Mouse (Mus musculus) MEL (cell line): Measurements from ENCODE around the gene Creb3l2.

Experiments
- CTCF ChIP-seq, 3 experiments: IDR thresholded peaks in 2 of 3; conservative IDR thresholded peaks in 1 of 3; 2 replicates each; pipeline ENCODE4 v1.5.1; 2011 to 2012; ENCODE audit warnings: low read length in 3 of 3, low read depth in 2 of 3, mild to moderate bottlenecking in 2 of 3, improper control_type of control experiment in 1 of 3, inconsistent platforms in 1 of 3, mixed read lengths in 1 of 3, moderate library complexity in 1 of 3; ENCODE audit not compliant: control insufficient read depth in 1 of 3, insufficient read depth in 1 of 3, poor library complexity in 1 of 3, severe bottlenecking in 1 of 3
- EP300 ChIP-seq, 2 experiments: IDR thresholded peaks; 2 replicates each; pipeline ENCODE4 v1.6.1; 2011; ENCODE audit warnings: improper control_type of control experiment in 2 of 2, low read length in 2 of 2, low read depth in 1 of 2, mild to moderate bottlenecking in 1 of 2
- GATA1 ChIP-seq: IDR thresholded peaks from 2 replicates; pipeline ENCODE4 v1.6.1; 2011; ENCODE audit warnings: low read depth, low read length, improper control_type of control experiment
- HCFC1 ChIP-seq: IDR thresholded peaks from 2 replicates; pipeline ENCODE4 v1.6.1; 2012; ENCODE audit warnings: low read depth, mild to moderate bottlenecking, inconsistent platforms, low read length, improper control_type of control experiment, moderate library complexity
- JUND ChIP-seq: IDR thresholded peaks from 2 replicates; pipeline ENCODE4 v1.6.1; 2011; ENCODE audit warnings: low read depth, mild to moderate bottlenecking, improper control_type of control experiment, low read length
- MAFK ChIP-seq: IDR thresholded peaks from 2 replicates; pipeline ENCODE4 v1.6.1; 2011; ENCODE audit warnings: low read depth, mild to moderate bottlenecking, low read length, improper control_type of control experiment, borderline replicate concordance
- MAX ChIP-seq: IDR thresholded peaks from 2 replicates; pipeline ENCODE4 v1.6.1; 2011; ENCODE audit warnings: low read length, improper control_type of control experiment
- POLR2A ChIP-seq, 2 experiments: IDR thresholded peaks; 2 replicates each; pipeline ENCODE4 v1.6.1; 2011 to 2012; ENCODE audit warnings: low read length in 2 of 2, mild to moderate bottlenecking in 2 of 2, control low read depth in 1 of 2, improper control_type of control experiment in 1 of 2, low read depth in 1 of 2, moderate library complexity in 1 of 2; ENCODE audit not compliant: control insufficient read depth in 1 of 2, insufficient read depth in 1 of 2, poor library complexity in 1 of 2
- TAL1 ChIP-seq: IDR thresholded peaks from 2 replicates; pipeline ENCODE4 v1.6.1; 2012; ENCODE audit warnings: mild to moderate bottlenecking, inconsistent platforms, low read length, moderate library complexity, mixed read lengths
- ZC3H11A ChIP-seq: IDR thresholded peaks from 2 replicates; pipeline ENCODE4 v1.6.1; 2012; ENCODE audit warnings: low read depth, mild to moderate bottlenecking, inconsistent platforms, low read length, improper control_type of control experiment

DNA sequence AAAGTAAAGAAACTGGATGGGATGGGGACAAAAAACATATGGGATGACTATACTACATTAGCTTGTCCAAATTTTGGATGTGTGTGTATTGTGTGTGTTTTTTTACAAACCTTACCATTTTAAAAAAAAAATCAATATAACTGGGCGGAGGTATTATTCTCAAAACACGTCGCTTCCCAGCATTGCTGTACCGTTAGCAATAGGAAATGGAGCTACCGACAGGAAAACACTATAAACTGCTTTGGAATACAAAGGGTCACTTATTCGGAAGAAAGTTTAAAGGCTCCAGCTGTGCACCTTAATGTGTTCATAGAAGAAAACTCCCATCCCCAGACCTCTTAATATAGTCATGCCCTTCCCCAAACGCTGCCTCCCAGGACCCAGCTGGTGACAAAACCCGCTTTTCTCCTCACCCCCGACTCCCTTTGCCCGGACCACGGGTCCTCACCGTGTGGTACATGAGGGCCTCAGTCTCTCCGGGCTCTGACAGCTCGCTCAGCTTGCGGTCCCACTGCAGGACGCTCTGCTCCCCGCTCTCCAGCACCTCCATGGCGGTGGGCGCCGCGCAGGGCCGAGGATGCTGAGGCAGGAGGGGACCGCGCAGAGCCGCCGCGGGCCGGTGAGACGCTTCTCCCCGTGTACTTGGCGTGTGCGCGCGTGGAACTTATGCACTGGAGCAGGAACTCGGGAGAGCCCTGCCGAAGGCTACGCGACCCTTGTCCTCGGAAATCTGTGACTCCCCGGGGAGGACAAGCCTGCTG, 515 bp downstream of the Creb3l2 start:
- TF ChIP-seq MAX (no peak), HCFC1 (no peak), CTCF (IDR thresholded peaks at IDR 0.05 in 2 of 3, conservative IDR thresholded peaks at IDR 0.05 in 1 of 3; ENCODE audit: control insufficient read depth in 1 of 3, insufficient read depth in 1 of 3, low read depth in 2 of 3, low read length in 3 of 3, poor library complexity in 1 of 3, severe bottlenecking in 1 of 3) (no peak), ZC3H11A (no peak), GATA1 (no peak), POLR2A (IDR thresholded peaks at IDR 0.05; ENCODE audit: control insufficient read depth in 1 of 2, insufficient read depth in 1 of 2, low read depth in 1 of 2, low read length in 2 of 2, poor library complexity in 1 of 2) (no peak), TAL1 (no peak), JUND (no peak), EP300 (IDR thresholded peaks at IDR 0.05; ENCODE audit: low read depth in 1 of 2, low read length in 2 of 2) (no peak), MAFK (no peak)
